Mouse (Mus musculus): Measurements from ENCODE around the gene Arl4d.

The Arl4d gene

GRCm38 (mm10) chr11:101677655-101678054, 12.3 kb downstream of the Arl4d start:
- DNase-seq (ENCODE audit: low spot score in 2 of 2): no peak

- DNase-seq (ENCODE audit: low spot score in 2 of 2): no peak
Measured at GRCm38 (mm10) chr11:101678770-101679169, 13.4 kb downstream of the Arl4d start.

GRCm38 (mm10) chr11:101679907-101680306, 14.6 kb downstream of the Arl4d start:
- no peak for DNase-seq (ENCODE audit: low spot score in 2 of 2)

GRCm38 (mm10) chr11:101680634-101681325, 15.4 kb downstream of the Arl4d start:
- no peak for DNase-seq (ENCODE audit: low spot score in 2 of 2)

- DNase-seq (ENCODE audit: low spot score in 2 of 2): no peak
Measured at GRCm38 (mm10) chr11:101681968-101682367, 16.6 kb downstream of the Arl4d start.

- DNase-seq (ENCODE audit: low spot score in 2 of 2): no peak
Measured at GRCm38 (mm10) chr11:101682410-101682960, 17.1 kb downstream of the Arl4d start.

GRCm38 (mm10) chr11:101687351-101688301, 22.3 kb downstream of the Arl4d start:
- peak; percentile 76 to 79 for DNase-seq (ENCODE audit: low spot score in 2 of 2)

GRCm38 (mm10) chr11:101689701-101690113, 24.4 kb downstream of the Arl4d start:
- DNase-seq (ENCODE audit: low spot score in 2 of 2): no peak

- no peak for DNase-seq (ENCODE audit: low spot score in 2 of 2)
Measured at GRCm38 (mm10) chr11:101690326-101690725, 25.0 kb downstream of the Arl4d start.

- no peak for DNase-seq (ENCODE audit: low spot score in 2 of 2)
Measured at GRCm38 (mm10) chr11:101695906-101696661, 30.7 kb downstream of the Arl4d start.

- no peak for DNase-seq (ENCODE audit: low spot score in 2 of 2)
Measured at GRCm38 (mm10) chr11:101697156-101697861, 32.0 kb downstream of the Arl4d start.

- DNase-seq (ENCODE audit: low spot score in 2 of 2): no peak
Measured at GRCm38 (mm10) chr11:101698114-101698513, 32.8 kb downstream of the Arl4d start.

- DNase-seq (ENCODE audit: low spot score in 2 of 2): no peak
Measured at GRCm38 (mm10) chr11:101699556-101699955, 34.2 kb downstream of the Arl4d start.

- no peak for DNase-seq (ENCODE audit: low spot score in 2 of 2)
Measured at GRCm38 (mm10) chr11:101699991-101700390, 34.6 kb downstream of the Arl4d start.

- DNase-seq (ENCODE audit: low spot score in 2 of 2): no peak
Measured at GRCm38 (mm10) chr11:101700446-101700845, 35.1 kb downstream of the Arl4d start.

- DNase-seq (ENCODE audit: low spot score in 2 of 2): no peak
Measured at GRCm38 (mm10) chr11:101704081-101704480, 38.7 kb downstream of the Arl4d start.

- no peak for DNase-seq (ENCODE audit: low spot score in 2 of 2)
Measured at GRCm38 (mm10) chr11:101706764-101707448, 41.6 kb downstream of the Arl4d start.

- no peak for DNase-seq (ENCODE audit: low spot score in 2 of 2)
Measured at GRCm38 (mm10) chr11:101708482-101708881, 43.1 kb downstream of the Arl4d start.

GRCm38 (mm10) chr11:101712811-101713210, 47.5 kb downstream of the Arl4d start:
- DNase-seq (ENCODE audit: low spot score in 2 of 2): no peak

GRCm38 (mm10) chr11:101714012-101714411, 48.7 kb downstream of the Arl4d start:
- no peak for DNase-seq (ENCODE audit: low spot score in 2 of 2)

Measured in urinary bladder, postnatal 4 days (tissue).